Mouse (Mus musculus) layer of hippocampus, adult 18-20 months (tissue): ENCODE measurements around the gene Sdr42e1. TPM values are rescaled to one million over a fixed set of nuclear protein-coding genes. Genes with fewer than 3 reads are reported as not detected.

Experiments
- DNase-seq, 2 experiments: peaks; one replicate each; pipeline ENCODE4 v3.0.0; 2022; ENCODE audit warnings: low spot score in 2 of 2
- total RNA-seq, 2 experiments: library from RNA; stranded (reverse); gene quantifications; 2 replicates each; pipeline ENCODE4 v1.2.3; 2021

Sdr42e1 gene
- total RNA-seq, 2 experiments from 2014 or later = 3.9 to 6.1 TPM

GRCm38 (mm10) chr8:117667349-117668124 is 6.0 kb downstream of the Sdr42e1 start:
- no peak for DNase-seq

GRCm38 (mm10) chr8:117660358-117661031 is 13.0 kb downstream of the Sdr42e1 start:
- DNase-seq = peak; percentile 14 to 21

- DNase-seq = no peak
These were observed 14.5 kb downstream of the Sdr42e1 start for GRCm38 (mm10) chr8:117658990-117659389.

GRCm38 (mm10) chr8:117652318-117652717 is 21.2 kb downstream of the Sdr42e1 start:
- no peak for DNase-seq

GRCm38 (mm10) chr8:117646440-117646839 is 27.0 kb downstream of the Sdr42e1 start:
- DNase-seq = no peak

GRCm38 (mm10) chr8:117646020-117646419 is 27.5 kb downstream of the Sdr42e1 start:
- peak; percentile 37 to 77 for DNase-seq

- no peak for DNase-seq
These were observed 28.0 kb downstream of the Sdr42e1 start for GRCm38 (mm10) chr8:117645486-117645885.

- no peak for DNase-seq
These were observed 33.9 kb downstream of the Sdr42e1 start for GRCm38 (mm10) chr8:117639631-117640030.

- DNase-seq = no peak
These were observed 36.0 kb downstream of the Sdr42e1 start for GRCm38 (mm10) chr8:117637462-117637861.

GRCm38 (mm10) chr8:117634406-117634805 is 39.1 kb downstream of the Sdr42e1 start:
- no peak for DNase-seq

GRCm38 (mm10) chr8:117632532-117632931 is 41.0 kb downstream of the Sdr42e1 start:
- no peak for DNase-seq

GRCm38 (mm10) chr8:117627096-117627495 is 46.4 kb downstream of the Sdr42e1 start:
- DNase-seq = no peak

- DNase-seq = peak; percentile 28 to 71
These were observed 47.2 kb downstream of the Sdr42e1 start for GRCm38 (mm10) chr8:117626040-117626838.

GRCm38 (mm10) chr8:117612861-117613260 is 60.6 kb downstream of the Sdr42e1 start:
- DNase-seq = no peak

Other genes starting within 250 kb of the Sdr42e1 start
- gene Plcg2, start 175.4 kb downstream of the Sdr42e1 start, total RNA-seq = 1 to 10 TPM; 3.2 to 4.2 TPM
- under 1 TPM in 1 of 2 experiments, not detected in 1; 0.69 TPM for gene Hsd17b2, start 28.2 kb upstream of the Sdr42e1 start, total RNA-seq
- gene Mphosph6, start 128.3 kb upstream of the Sdr42e1 start, total RNA-seq = 10 to 100 TPM; 21.2 to 22.9 TPM